Mouse (Mus musculus) CH12.LX (cell line): ENCODE measurements around the gene Hecw2.
A peak's percentile ranks its signal among the peaks of the same experiment; 100 is the strongest.

ENCODE experiments used
- CTCF ChIP-seq, 2 experiments: IDR thresholded peaks in 1 of 2; conservative IDR thresholded peaks in 1 of 2; 2 replicates each; pipeline ENCODE4 v1.5.1; 2011 to 2012; ENCODE audit warnings: low read depth in 2 of 2, low read length in 2 of 2, improper control_type of control experiment in 1 of 2, inconsistent platforms in 1 of 2, mild to moderate bottlenecking in 1 of 2, moderate library complexity in 1 of 2
- IRF4 ChIP-seq: IDR thresholded peaks from 2 replicates; pipeline ENCODE4 v1.6.1; 2014; ENCODE audit warnings: low read depth, mild to moderate bottlenecking, inconsistent platforms, low read length, improper control_type of control experiment
- POLR2AphosphoS2 ChIP-seq: IDR thresholded peaks from 2 replicates; pipeline ENCODE4 v1.6.1; 2011; ENCODE audit warnings: low read depth, low read length, improper control_type of control experiment

DNA sequence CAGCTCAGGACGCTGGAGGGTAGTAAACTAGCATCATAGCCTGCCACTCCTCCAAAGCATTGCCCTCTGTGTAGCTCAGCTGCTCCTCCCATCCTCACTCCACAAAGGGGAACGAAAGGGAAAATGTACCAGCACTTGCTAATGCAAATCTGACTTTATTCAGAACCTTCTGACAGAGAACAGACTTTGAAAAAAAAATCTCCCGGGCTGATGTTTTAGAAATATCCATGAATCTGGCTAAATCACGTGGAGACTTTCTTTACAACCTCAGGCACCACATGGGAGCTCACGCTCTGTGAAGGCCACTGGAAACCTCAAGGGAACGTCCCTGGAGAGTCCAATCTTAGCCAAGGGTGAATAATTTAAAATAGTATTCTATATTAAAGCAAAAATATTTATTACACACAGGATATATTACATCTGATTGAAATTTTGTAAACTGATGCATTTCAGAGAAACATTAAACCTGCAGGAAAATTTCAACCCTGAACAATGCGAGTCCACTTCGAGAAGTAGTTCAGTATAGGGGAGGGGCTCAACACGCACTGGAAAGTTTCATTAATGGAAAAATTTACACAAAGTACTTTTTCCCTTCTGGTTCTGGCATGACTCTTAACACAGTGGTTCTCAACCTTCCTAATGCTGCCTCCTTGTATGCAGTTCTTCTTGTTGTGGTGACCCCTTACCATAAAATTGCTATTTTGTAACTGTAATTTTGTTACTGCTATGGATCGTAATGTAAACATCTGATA lies 67.8 kb downstream of the Hecw2 start:
- no peak for TF ChIP-seq POLR2AphosphoS2
- peak; percentile 40; the same call in 1 of the 2 replicates for TF ChIP-seq IRF4
- no peak for TF ChIP-seq CTCF (conservative IDR thresholded peaks at IDR 0.05 in 1 of 2, IDR thresholded peaks at IDR 0.05 in 1 of 2; ENCODE audit: low read depth in 2 of 2, low read length in 2 of 2)
